Mouse (Mus musculus) hindbrain, embryonic 11.5 days (tissue): Measurements from ENCODE around the gene Rapgef2. TPM values are rescaled to one million over a fixed set of nuclear protein-coding genes. Genes with fewer than 3 reads are reported as not detected.

Experiments
- ATAC-seq: fragments of 200-750 bp; cut with Nextera tagmentation; 2 replicates; pipeline ENCODE4 v1.8.0; 2017; ENCODE audit warnings: mild to moderate bottlenecking, moderate TSS enrichment, moderate library complexity; ENCODE audit not compliant: low FRiP score
- DNase-seq: peaks from one replicate; pipeline ENCODE4 v3.0.0-alpha.2; 2015; ENCODE audit warnings: low spot score
- H3K27ac ChIP-seq: fragments of 300-500 bp; sonication (generic); 2 replicates; pipeline ENCODE4 v1.5.1; 2014; ENCODE audit warnings: mild to moderate bottlenecking, low read depth, low read length
- H3K27me3 ChIP-seq: fragments of 300-500 bp; sonication (generic); 2 replicates; pipeline ENCODE4 v1.6.1; 2014; ENCODE audit warnings: mild to moderate bottlenecking, low read length, moderate library complexity, mixed read lengths; ENCODE audit not compliant: control insufficient read depth, insufficient read depth
- H3K36me3 ChIP-seq: fragments of 300-500 bp; sonication (generic); 2 replicates; pipeline ENCODE4 v1.6.1; 2014; ENCODE audit warnings: mild to moderate bottlenecking, low read length, moderate library complexity, mixed read lengths; ENCODE audit not compliant: control insufficient read depth, insufficient read depth
- H3K4me1 ChIP-seq: fragments of 300-500 bp; sonication (generic); replicated peaks from 2 replicates; pipeline ENCODE4 v1.6.1; 2014; ENCODE audit warnings: low read length, mixed read lengths; ENCODE audit not compliant: control insufficient read depth, insufficient read depth
- H3K4me2 ChIP-seq: fragments of 300-500 bp; sonication (generic); replicated peaks from 2 replicates; pipeline ENCODE4 v1.6.1; 2014; ENCODE audit warnings: mild to moderate bottlenecking, low read depth, low read length
- H3K4me3 ChIP-seq: fragments of 300-500 bp; sonication (generic); 2 replicates; pipeline ENCODE4 v1.5.1; 2014; ENCODE audit warnings: low read depth, low read length
- H3K9ac ChIP-seq: fragments of 300-500 bp; sonication (generic); 2 replicates; pipeline ENCODE4 v1.6.1; 2014; ENCODE audit warnings: low read depth, low read length
- H3K9me3 ChIP-seq: fragments of 300-500 bp; sonication (generic); 2 replicates; pipeline ENCODE4 v1.6.1; 2016; ENCODE audit warnings: low read length; ENCODE audit not compliant: control insufficient read depth
- WGBS: fragments of 180-500 bp; shearing (Covaris S2); extraction: QIAGEN DNeasy Blood & Tissue Kit; methylation state at CpG from one replicate; pipeline ENCODE4 v1.1.7; 2014; 5-methylcytosine and 5-hydroxymethylcytosine counted together
- polyA plus RNA-seq: library from polyadenylated mRNA; unstranded; fragments of >200 nt; fragmentation: Nextera tagmentation; extraction: Ambion mirVana; gene quantifications from 2 replicates; pipeline ENCODE4 v1.2.1, GENCODE M21; 2014

The Rapgef2 gene
- 6.7 and 8.1 TPM in 2 replicates for polyA plus RNA-seq

DNA sequence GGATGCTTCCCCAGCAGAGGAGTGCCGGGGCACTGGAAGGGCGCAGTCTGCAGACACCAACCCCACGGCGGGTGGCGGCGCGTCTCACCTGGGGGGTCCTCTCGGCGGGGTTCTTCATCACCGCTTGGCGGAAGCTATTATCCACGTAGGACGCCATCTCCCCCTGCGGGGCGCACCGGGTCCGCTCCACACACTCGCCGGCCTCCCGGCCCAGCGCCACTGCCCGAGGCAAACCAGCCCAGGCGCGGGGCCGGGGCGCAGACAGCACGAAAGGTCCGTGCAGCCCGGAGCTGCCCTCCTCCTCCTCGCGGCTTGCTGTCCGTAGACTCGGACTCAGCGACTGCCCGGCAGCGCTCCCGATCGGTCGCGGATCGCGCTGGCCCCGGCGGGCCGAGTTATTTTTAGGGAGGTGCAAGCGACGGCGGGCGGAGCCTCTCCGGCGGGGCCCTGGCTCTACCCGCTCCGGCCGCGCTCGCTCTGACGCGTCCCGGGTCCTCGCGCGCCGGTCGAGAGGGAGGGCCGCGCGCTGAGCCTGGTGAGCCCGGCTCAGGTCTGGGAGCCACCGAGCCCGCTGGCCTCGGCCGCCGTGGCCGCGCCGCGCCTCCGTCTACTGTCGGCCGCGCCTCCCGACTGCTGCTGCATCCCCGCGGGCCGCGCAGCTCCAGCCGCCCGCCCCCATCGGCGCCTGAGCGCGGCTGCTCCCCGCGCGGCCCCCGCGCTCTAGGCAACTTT is at the start of gene Rapgef2:
TSS of gene Rapgef2 (minus strand) at position 142 of the 732 bp plus-strand sequence.
- peak; percentile 80 for DNase-seq
- under 1% methylated on average over 83 of the region's 97 CpGs for WGBS
- Histone ChIP-seq H3K4me3 (peak within 1 kb of the TSS; percentile 89), H3K4me2 (peak within 1 kb of the TSS; percentile 75), H3K4me1 (peaks cover 2% of the 10 kb centered on the region), H3K9me3 (no peaks in the 10 kb centered on the region), H3K27ac (peak within 1 kb of the TSS; percentile 96), H3K9ac (peak within 1 kb of the TSS; percentile 90), H3K27me3 (peaks cover 2% of the 10 kb centered on the region; the same call in 1 of the 2 replicates), H3K36me3 (no peaks in the 10 kb centered on the region)
- peak; percentile 89 for ATAC-seq

GRCm38 (mm10) chr3:79333643-79334200 is 47.4 kb upstream of the Rapgef2 start:
- H3K9ac ChIP-seq, result no peak overlapping the region
- no peaks in the 10 kb centered on the region for H3K27me3 ChIP-seq
- DNase-seq (no peak), ATAC-seq (no peak)
- H3K4me3 ChIP-seq, result no peak overlapping the region
- no peaks in the 10 kb centered on the region for H3K36me3 ChIP-seq
- no peaks in the 10 kb centered on the region for H3K9me3 ChIP-seq
- H3K4me2 ChIP-seq, result no peak overlapping the region
- WGBS, result 92% methylated on average over 8 of the region's 8 CpGs
- H3K27ac ChIP-seq, result no peak overlapping the region
- H3K4me1 ChIP-seq, result no peaks in the 10 kb centered on the region

- WGBS, result 95% methylated on average over 7 of the region's 7 CpGs
- no peak overlapping the region for H3K27ac ChIP-seq
Measured at GRCm38 (mm10) chr3:79333051-79333450, 46.7 kb upstream of the Rapgef2 start.

DNA sequence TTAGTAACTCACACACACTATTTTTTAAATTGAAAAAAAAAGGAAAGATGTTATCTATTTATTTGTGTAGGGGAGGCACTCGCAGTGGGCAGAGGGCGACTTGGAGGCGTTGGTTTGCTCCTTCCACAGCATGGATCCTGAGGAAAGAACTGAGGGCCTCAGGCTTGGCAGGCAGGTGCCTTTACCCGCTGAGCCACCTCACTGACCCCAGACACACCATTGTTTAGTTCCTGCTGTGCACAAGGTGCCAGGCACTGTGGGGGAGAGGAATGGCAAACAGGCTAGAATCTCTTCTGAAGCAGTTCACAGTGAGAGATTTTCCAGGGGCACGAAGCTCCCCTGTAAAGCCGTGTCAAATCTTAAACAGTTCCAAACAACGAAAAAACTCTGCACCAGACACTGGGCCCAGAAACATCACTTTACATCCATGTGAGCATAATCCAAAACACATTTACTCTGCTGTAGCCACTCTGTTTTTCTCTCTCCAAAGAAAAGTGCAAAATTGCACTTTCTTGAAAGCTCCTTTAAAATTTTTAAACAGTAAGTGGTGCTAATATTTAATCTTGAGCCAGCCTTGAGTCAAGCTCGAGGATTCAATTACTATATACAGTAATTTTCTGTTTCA is 43.5 kb upstream of the Rapgef2 start:
- H3K4me3 ChIP-seq, result no peak overlapping the region
- H3K27ac ChIP-seq, result no peak overlapping the region
- no peaks in the 10 kb centered on the region for H3K9me3 ChIP-seq
- H3K36me3 ChIP-seq, result no peaks in the 10 kb centered on the region
- ATAC-seq, result no peak
- H3K9ac ChIP-seq, result no peak overlapping the region
- H3K4me1 ChIP-seq, result no peaks in the 10 kb centered on the region
- no peaks in the 10 kb centered on the region for H3K27me3 ChIP-seq
- WGBS, result 15% methylated on average over 8 of the region's 8 CpGs
- DNase-seq, result no peak
- no peak overlapping the region for H3K4me2 ChIP-seq

More at GRCm38 (mm10) chr3:79333051-79333450, 46.7 kb upstream of the Rapgef2 start:
- H3K9me3 ChIP-seq, result no peaks in the 10 kb centered on the region
- DNase-seq (no peak), ATAC-seq (no peak)
- H3K4me2 ChIP-seq, result no peak overlapping the region
- H3K4me1 ChIP-seq, result no peaks in the 10 kb centered on the region
- no peaks in the 10 kb centered on the region for H3K36me3 ChIP-seq
- no peak overlapping the region for H3K4me3 ChIP-seq
- H3K9ac ChIP-seq, result no peak overlapping the region
- no peaks in the 10 kb centered on the region for H3K27me3 ChIP-seq

- Histone ChIP-seq H3K27me3 (no peaks in the 10 kb centered on the region), H3K4me2 (no peak overlapping the region), H3K27ac (no peak overlapping the region), H3K36me3 (no peaks in the 10 kb centered on the region), H3K9me3 (no peaks in the 10 kb centered on the region), H3K4me3 (no peak overlapping the region), H3K9ac (no peak overlapping the region), H3K4me1 (no peaks in the 10 kb centered on the region)
- DNase-seq (no peak), ATAC-seq (no peak)
- WGBS, result 43% methylated on average over 10 of the region's 10 CpGs
Measured at GRCm38 (mm10) chr3:79324697-79325526, 38.6 kb upstream of the Rapgef2 start.

DNA sequence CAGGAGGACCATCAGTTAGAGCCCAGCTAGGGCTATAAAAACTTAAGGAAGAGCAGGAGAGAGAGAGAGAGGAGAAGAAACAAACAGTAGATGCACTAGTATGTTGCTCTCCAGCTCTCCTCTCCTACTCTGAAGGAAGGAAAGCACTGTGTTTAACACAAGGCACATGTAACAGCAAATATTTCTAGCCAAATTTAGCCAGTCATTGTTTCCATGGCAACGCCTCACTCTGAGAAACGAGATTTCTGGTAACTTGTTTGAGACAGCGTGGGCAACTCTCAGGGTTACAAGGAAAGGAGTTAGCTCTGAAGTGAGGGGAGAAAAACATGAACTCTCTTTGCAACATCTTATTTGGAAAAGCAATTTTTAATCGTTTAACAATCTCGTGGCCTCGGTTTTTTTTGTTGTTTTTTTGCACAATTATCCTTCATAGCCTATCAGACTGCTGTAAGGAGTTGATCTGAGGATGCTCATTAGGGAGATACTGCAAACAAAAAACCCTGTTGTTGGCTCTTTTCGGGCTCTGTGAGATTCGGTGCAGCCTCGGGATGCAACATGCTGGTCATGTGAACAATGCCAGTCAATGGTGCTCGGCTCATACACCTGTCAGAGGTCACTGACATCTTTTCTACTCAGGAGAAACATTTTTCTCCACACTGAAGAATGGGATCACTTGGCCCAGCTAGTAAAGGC is 27.8 kb upstream of the Rapgef2 start:
- H3K9ac ChIP-seq, result no peak overlapping the region
- no peaks in the 10 kb centered on the region for H3K4me1 ChIP-seq
- no peak overlapping the region for H3K4me3 ChIP-seq
- H3K27me3 ChIP-seq, result no peaks in the 10 kb centered on the region
- H3K9me3 ChIP-seq, result no peaks in the 10 kb centered on the region
- no peak overlapping the region for H3K27ac ChIP-seq
- H3K4me2 ChIP-seq, result no peak overlapping the region
- WGBS, result 64% methylated on average over 10 of the region's 10 CpGs
- ATAC-seq, result no peak
- H3K36me3 ChIP-seq, result no peaks in the 10 kb centered on the region
- peak; percentile 45 for DNase-seq

DNA sequence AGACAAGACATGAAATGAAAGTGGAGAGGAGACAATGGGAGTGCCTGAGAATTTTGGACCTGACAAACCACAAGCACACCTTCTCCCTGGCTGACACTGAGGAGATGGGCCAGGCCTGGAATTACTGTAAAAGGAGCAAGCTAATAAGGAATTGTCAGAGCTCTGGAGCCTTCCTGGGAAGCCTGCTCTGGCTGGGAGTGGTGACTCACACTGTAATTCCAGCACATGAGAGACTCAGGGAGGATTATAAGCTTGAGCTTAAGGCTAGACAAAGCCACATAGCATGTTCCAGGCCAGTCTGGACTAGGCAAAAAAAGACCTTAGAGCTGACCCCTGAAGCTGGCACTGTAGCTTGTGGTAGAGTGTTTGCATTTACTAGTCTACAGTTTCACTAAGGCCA is 25.6 kb upstream of the Rapgef2 start:
- no peak overlapping the region for H3K4me2 ChIP-seq
- DNase-seq, result no peak
- no peaks in the 10 kb centered on the region for H3K27me3 ChIP-seq
- no peak overlapping the region for H3K4me3 ChIP-seq
- ATAC-seq, result no peak
- H3K9me3 ChIP-seq, result no peaks in the 10 kb centered on the region
- H3K9ac ChIP-seq, result no peak overlapping the region
- H3K4me1 ChIP-seq, result no peaks in the 10 kb centered on the region
- no peaks in the 10 kb centered on the region for H3K36me3 ChIP-seq
- H3K27ac ChIP-seq, result no peak overlapping the region

- H3K4me3 ChIP-seq, result no peak overlapping the region
- no peaks in the 10 kb centered on the region for H3K36me3 ChIP-seq
- no peaks in the 10 kb centered on the region for H3K27me3 ChIP-seq
- no peak overlapping the region for H3K27ac ChIP-seq
- no peak overlapping the region for H3K4me2 ChIP-seq
- H3K9ac ChIP-seq, result no peak overlapping the region
- ATAC-seq (no peak), DNase-seq (no peak)
- no peaks in the 10 kb centered on the region for H3K9me3 ChIP-seq
- 86% methylated on average over 7 of the region's 7 CpGs for WGBS
- H3K4me1 ChIP-seq, result no peaks in the 10 kb centered on the region
Measured at GRCm38 (mm10) chr3:79310184-79310583, 23.9 kb upstream of the Rapgef2 start.
